14 mouse cellular contexts compared by ENCODE assay signal in genomic region chr6:97901561-97901960, GRCm38 (mm10).
DNase-seq lines count a peak whose midpoint lies in the region; ATAC-seq lines count a peak whose summit lies in the region.
"Had no signal": no experiment of that assay in that cellular context is flagged by ENCODE, and none has a peak within 500 bp of the region (broad histone marks: within the 10 kb centered on the region; RNA-seq: fewer than 3 reads in every experiment).

No protein-coding gene starts in this region.

- no peak overlapping the region for H3K9ac ChIP-seq in forebrain, embryonic 14.5 days (ENCODE audit: low read length)
- H3K9ac ChIP-seq in forebrain, embryonic 11.5 days (ENCODE audit: low read length) = no peak overlapping the region
- H3K9ac ChIP-seq: limb, embryonic 13.5 days; neural tube, embryonic 12.5 days had no signal

- no peaks in the 10 kb centered on the region for H3K4me1 ChIP-seq in forebrain, embryonic 14.5 days (ENCODE audit: control insufficient read depth, insufficient read depth, low read length)
- no peaks in the 10 kb centered on the region for H3K4me1 ChIP-seq in forebrain, embryonic 11.5 days (replicated peaks; ENCODE audit: control insufficient read depth, insufficient read depth, low read length)
- H3K4me1 ChIP-seq: neural tube, embryonic 12.5 days had no signal

- H3K27ac ChIP-seq in forebrain, embryonic 14.5 days (ENCODE audit: low read depth, low read length) = no peak overlapping the region
- no peak overlapping the region for H3K27ac ChIP-seq in forebrain, embryonic 11.5 days (ENCODE audit: low read depth, low read length)
- H3K27ac ChIP-seq: limb, embryonic 13.5 days; neural tube, embryonic 12.5 days had no signal

- H3K27me3 ChIP-seq in forebrain, embryonic 14.5 days (replicated peaks; ENCODE audit: control insufficient read depth, insufficient read depth, low read length) = no peaks in the 10 kb centered on the region
- no peaks in the 10 kb centered on the region for H3K27me3 ChIP-seq in forebrain, embryonic 11.5 days (ENCODE audit: control insufficient read depth, insufficient read depth, low read length)
- H3K27me3 ChIP-seq: limb, embryonic 13.5 days; neural tube, embryonic 12.5 days had no signal

- 53% methylated on average over 5 of the region's 5 CpGs for WGBS in forebrain, embryonic 14.5 days
- 85% methylated on average over 5 of the region's 5 CpGs for WGBS in forebrain, embryonic 11.5 days

- H3K4me3 ChIP-seq in forebrain, embryonic 14.5 days (ENCODE audit: low read depth, low read length) = no peak overlapping the region
- no peak overlapping the region for H3K4me3 ChIP-seq in forebrain, embryonic 11.5 days (ENCODE audit: low read depth, low read length)
- H3K4me3 ChIP-seq: limb, embryonic 13.5 days; neural tube, embryonic 12.5 days had no signal

- H3K9me3 ChIP-seq in forebrain, embryonic 14.5 days (replicated peaks; ENCODE audit: control insufficient read depth, low read length) = no peaks in the 10 kb centered on the region
- no peaks in the 10 kb centered on the region for H3K9me3 ChIP-seq in forebrain, embryonic 11.5 days (ENCODE audit: control insufficient read depth, low read length)
- H3K9me3 ChIP-seq: limb, embryonic 13.5 days; neural tube, embryonic 12.5 days had no signal

- ATAC-seq in forebrain, embryonic 14.5 days = no peak
- ATAC-seq in forebrain, embryonic 11.5 days (replicated peaks; ENCODE audit: low FRiP score) = no peak
- ATAC-seq: hindbrain, embryonic 16.5 days; midbrain, embryonic 16.5 days had no signal

- peak; percentile 26 for DNase-seq in forebrain, embryonic 14.5 days (ENCODE audit: low spot score)
- DNase-seq in forebrain, embryonic 11.5 days (ENCODE audit: low spot score) = no peak
- peak; percentile 43 for DNase-seq in kidney, postnatal 10 days
- no peak for DNase-seq in kidney, adult 8-10 months
- DNase-seq in adrenal gland, adult 8-10 months = peak; percentile 54
- peak; percentile 29 to 59 for DNase-seq in cerebellum, postnatal 25 days
- no peak for DNase-seq in lung, postnatal 10 days
- DNase-seq in layer of hippocampus, adult 8-10 months (ENCODE audit: low spot score in 2 of 2) = no peak
- DNase-seq: lung, adult 2 months had no signal

- H3K4me2 ChIP-seq in forebrain, embryonic 14.5 days (ENCODE audit: low read length) = no peak overlapping the region
- H3K4me2 ChIP-seq in forebrain, embryonic 11.5 days (ENCODE audit: low read depth, low read length, severe bottlenecking) = no peak overlapping the region
- H3K4me2 ChIP-seq: limb, embryonic 13.5 days; neural tube, embryonic 12.5 days had no signal

- no peaks in the 10 kb centered on the region for H3K36me3 ChIP-seq in forebrain, embryonic 14.5 days (ENCODE audit: control insufficient read depth, insufficient read depth, low read length)
- H3K36me3 ChIP-seq in forebrain, embryonic 11.5 days (ENCODE audit: control insufficient read depth, insufficient read depth, low read length) = no peaks in the 10 kb centered on the region
- H3K36me3 ChIP-seq: G1E; limb, embryonic 13.5 days; neural tube, embryonic 12.5 days had no signal

Comparison
In these comparisons a context has a peak if more than half of its experiments do, and no peak if none do; other contexts are left out.
1. DNase-seq: peak in forebrain, embryonic 14.5 days (single experiment), kidney, postnatal 10 days (single experiment), adrenal gland, adult 8-10 months (single experiment) and cerebellum, postnatal 25 days (2 of 2); none in forebrain, embryonic 11.5 days (single experiment), kidney, adult 8-10 months (0 of 2), lung, postnatal 10 days (single experiment) and layer of hippocampus, adult 8-10 months (0 of 2).